Comparison of ENCODE assay signal across 8 mouse cellular contexts in the genomic region with DNA sequence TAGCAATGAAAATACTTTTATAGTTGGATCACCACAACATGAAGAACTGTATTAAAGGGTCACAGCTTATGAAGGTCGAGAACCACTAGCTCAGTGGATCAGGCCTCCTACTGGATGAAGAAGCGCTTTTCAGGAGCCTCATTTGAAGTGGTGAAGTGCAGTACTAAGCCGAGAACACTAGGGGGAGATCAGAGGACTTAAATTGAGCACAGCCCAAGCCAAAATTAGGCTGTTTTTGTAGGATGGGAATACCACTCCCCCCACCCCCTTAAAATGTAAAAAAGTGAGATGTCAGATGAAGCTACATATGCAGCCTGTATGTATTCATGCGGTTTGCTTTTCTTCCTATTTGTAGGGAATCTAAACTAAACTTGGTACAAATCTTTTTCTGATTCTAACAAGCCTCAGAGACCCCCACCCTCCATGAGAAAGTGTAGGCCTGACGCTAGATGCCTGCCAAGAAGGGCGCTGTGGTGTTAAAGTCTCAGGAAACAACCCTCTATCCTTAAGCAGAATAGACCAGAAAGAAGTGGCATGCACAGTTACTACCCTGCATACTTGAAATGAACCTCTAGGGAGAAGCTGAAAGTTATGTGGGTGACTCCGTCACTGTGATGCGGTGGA.
DNase-seq lines count a peak whose midpoint lies in the region; ATAC-seq and TF ChIP-seq lines count a peak whose summit lies in the region.

No protein-coding gene starts in this region.

- WGBS in cerebellum, adult 2 months: 61% methylated on average over 8 of the region's 8 CpGs

- peak; percentile 41; the same call in 1 of the 2 replicates for TF ChIP-seq CTCF in cerebellum, adult 2 months (IDR thresholded peaks at IDR 0.05; ENCODE audit: borderline replicate concordance, insufficient read depth, low read depth, low read length)
- peak; percentile 83 for TF ChIP-seq CTCF in left cerebral cortex, adult 2 months (IDR thresholded peaks at IDR 0.05)

- intact Hi-C loops in left cerebral cortex, adult 2 months (cut with DNase I): loop anchor here (2.0 to 5.0 kb wide), 3 partner anchors 71 to 189 kb away; no protein-coding TSS in a partner anchor

- H3K27ac ChIP-seq in cerebellum, adult 2 months (ENCODE audit: insufficient read depth, low read length): no peak overlapping the region
- H3K27ac ChIP-seq in left cerebral cortex, adult 2 months: no peak overlapping the region

- TF ChIP-seq POLR2A in cerebellum, adult 2 months (IDR thresholded peaks at IDR 0.05; ENCODE audit: borderline replicate concordance, insufficient read depth, low read length): no peak

- ATAC-seq in CD4-positive, CD25-positive, alpha-beta regulatory T cell, adult 4 months: peak; percentile 45
- peak; percentile 82 for ATAC-seq in granulocyte monocyte progenitor cell, adult 5-6 weeks (replicated peaks; ENCODE audit: poor library complexity, severe bottlenecking)
- no peak for ATAC-seq in monocyte, adult 5-6 weeks (replicated peaks; ENCODE audit: insufficient number of reproducible peaks, low FRiP score, low TSS enrichment, poor library complexity, severe bottlenecking)

- DNase-seq in gastrocnemius, adult 18-20 months (ENCODE audit: low spot score): peak; percentile 14
- no peak for DNase-seq in gastrocnemius, postnatal 25 days
- DNase-seq in cerebellum, adult 2 months: peak in 1 of 2 experiments; percentile 35
- DNase-seq in left cerebral cortex, adult 2 months (ENCODE audit: extremely low spot score in 1 of 2, low spot score in 2 of 2): peak; percentile 41 to 54
- DNase-seq in neural tube, embryonic 10.5 days (ENCODE audit: extremely low spot score, low spot score): peak; percentile 31

- no peak overlapping the region for H3K4me3 ChIP-seq in cerebellum, adult 2 months (replicated peaks; ENCODE audit: insufficient read depth, low read depth, low read length)
- no peak overlapping the region for H3K4me3 ChIP-seq in left cerebral cortex, adult 2 months

- H3K27me3 ChIP-seq in cerebellum, adult 2 months (ENCODE audit: control insufficient read depth, insufficient read depth, low read length): no peaks in the 10 kb centered on the region

- no peaks in the 10 kb centered on the region for H3K4me1 ChIP-seq in cerebellum, adult 2 months (ENCODE audit: control insufficient read depth, insufficient read depth, low read length)
